Mouse (Mus musculus): ENCODE measurements at regions not wholly inside any gene's neighbourhood (a gene's known extent, or its start where the extent isn't known, plus 50 kb on each side); places are given as distances from the start of the nearest gene placed in this dataset.

DNA sequence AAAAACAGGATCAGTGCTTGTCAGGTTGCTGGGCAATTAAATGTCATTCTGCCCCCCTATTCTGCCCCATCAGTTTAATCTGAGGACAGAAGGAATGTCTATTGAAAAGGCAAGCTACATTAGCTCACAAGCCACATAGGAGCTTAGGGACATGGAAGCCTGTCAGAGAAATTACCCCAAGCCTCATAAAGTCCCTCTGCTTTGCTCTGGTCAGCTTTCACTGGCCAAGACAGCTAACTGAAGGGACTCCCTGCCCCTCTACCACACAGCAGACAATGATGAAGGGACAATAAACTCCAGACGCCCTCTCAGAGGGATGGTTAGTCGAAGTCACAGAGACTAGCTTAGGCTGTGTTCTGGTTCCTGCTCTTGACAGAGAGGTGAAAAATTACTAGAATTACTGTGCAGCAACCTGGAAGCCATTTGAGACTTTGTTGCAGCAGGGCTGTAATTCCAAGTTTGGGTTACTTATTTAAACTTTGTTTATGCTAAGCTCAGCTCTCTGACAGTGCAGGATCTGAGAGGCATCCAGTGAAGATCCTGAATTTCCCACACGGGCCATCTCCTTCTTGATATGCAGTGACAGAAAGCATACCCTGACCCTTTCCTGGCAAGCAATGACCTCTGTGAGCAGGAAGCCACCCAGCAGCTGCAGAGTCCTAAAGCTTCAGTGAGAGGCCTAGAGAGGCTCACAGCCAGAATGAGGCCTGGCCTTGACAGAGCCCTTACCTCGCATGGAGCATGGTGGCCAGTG, 95.2 kb upstream of the Tmtc1 start:
- DNase-seq (ENCODE audit: low spot score): no peak

DNA sequence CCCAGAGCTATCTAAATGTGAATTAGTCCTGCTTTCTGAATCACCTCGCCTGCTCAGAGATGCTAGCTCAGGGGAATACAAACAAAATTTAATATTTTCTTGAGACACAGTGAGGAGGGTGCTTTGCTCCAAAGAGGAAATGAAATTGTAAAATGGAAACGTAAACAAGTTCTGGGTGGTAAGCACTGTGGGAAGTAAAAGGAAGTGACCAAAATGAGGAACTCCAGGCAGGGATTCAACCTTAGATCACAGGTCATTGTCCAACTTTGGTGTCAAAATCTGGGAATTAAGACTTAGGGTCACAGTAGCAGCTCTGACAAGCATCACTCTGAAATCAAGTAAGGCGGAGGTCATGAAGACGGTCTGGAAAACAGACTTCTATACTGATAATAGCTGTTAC, 90.2 kb upstream of the Tmtc1 start:
- no peak for DNase-seq (ENCODE audit: low spot score)

DNA sequence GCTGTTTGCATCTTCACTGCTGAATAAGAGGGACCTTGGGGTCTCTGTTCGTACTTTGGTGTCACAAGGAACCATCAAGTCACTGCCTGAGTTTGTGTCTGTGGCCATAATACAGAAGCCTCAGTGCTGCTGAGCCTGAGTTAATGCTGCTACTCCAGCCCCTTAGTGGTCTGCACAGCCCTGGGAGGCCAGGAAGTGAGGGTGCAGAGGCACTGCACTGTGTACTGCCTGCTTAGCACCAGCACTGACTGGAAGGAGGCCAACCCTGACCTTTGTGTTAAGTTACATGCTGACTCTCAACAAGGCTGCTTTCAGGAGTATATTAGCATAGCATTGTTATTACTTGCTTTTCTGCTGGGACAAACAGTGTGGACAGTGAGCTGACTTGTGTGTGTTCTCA, 86.9 kb upstream of the Tmtc1 start:
- DNase-seq (ENCODE audit: low spot score): no peak

DNA sequence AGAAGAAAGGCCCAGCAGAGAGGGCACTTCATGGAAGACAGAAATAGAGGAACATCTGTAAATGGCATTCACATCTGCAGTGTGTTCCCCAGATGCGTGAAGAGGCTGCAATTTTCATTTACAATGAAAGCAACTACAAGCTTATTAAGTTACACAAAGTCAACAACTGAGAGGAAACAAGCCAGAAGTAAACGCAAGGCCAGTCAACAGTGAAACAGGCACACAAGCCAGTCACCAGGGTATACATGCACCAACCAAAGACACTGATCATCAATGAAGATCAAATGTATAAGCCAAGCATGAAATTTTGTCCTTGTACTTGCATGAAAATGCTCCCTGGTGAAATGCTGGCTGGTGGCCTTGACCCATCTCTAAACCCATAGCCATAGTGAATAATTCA, 84.4 kb upstream of the Tmtc1 start:
- no peak for DNase-seq (ENCODE audit: low spot score)

DNA sequence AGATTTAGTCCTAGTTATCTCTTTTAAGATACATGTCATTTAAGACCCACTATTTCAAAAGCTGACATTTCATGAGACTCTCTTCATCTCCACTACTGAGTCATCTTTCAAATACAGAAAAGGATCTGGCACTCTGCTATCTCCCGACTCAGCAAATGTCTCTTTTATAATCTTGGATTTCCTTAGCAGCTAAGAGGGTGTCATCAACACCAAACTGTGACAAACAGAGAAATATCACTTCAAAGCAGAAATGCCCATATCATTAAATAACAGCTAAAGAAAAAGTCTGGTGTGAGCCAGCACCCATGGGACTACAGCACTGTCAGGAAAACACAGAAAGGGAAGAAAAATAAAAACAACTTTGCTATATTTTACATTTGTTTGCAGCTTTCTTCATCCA, 78.7 kb upstream of the Tmtc1 start:
- DNase-seq (ENCODE audit: low spot score): no peak

DNA sequence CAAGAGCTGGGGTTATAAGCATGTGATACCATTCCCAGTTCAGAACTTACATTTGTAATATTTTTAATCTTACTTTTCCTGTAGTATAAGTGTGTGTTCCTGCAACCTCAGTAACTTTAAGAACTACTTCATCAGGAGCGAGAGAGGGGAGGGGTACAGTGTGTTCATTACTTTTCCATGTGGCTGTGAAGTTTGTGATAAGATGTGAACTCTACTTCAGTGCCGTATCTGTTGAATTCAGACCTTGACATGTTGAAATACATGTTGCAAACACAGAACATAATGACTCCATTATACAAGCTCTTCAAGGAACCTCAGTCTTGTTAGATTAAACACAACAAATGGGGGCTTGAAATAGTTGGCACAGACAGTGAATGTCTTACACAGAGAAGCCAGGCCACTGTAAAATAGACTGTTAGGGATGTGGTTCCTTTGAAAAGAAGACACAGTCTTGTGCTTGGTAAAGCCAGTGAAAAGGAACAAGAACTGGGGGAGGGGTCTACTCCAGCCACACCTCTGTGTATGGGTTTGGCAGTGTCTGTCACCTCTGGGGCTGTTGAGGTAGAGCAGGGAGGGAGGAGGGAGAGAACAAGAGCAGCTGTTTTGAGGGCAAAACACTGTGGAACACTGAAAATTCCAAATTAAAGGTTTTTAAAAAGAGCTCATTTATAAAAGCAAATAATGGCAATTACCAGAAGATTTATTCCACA, 73.5 kb upstream of the Tmtc1 start:
- DNase-seq (ENCODE audit: low spot score): no peak

DNA sequence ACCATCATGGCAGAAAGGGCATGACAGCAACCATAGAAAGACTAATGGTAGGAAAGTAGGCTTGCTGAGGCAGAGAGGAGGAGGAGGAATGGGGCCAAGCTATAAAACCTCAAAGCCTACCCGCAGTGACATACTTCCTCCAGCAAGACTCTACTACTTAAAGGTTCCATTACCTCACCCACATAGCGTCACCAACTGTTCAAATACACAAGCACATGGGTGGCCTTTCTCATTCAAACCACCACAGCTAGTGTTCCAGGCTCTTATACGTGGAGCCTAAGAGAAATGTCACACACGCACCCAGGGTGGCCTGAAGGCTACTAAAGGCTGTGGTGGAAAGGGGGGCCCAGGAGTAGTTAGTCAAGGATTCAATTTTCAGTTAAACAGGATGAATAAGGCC, 72.5 kb upstream of the Tmtc1 start:
- no peak for DNase-seq (ENCODE audit: low spot score)

DNA sequence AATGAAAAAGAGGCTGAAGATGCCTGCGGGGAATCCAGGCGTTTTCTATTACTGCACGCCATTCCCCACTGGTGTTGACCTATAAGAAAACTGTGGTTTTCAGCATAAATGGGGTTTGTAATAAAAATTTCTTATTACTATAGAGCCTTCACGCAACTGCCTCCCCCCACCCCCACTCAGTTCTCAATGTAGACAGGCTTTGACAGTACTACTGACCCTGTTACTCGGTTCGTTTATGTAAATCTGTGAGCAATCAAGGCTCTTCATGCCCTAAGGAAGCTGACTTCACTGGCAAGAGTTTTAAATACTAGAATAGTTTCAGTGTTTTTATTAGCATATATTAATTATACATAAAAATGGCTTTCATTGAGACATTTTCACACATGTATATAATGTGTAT, 70.9 kb upstream of the Tmtc1 start:
- DNase-seq (ENCODE audit: low spot score): no peak

DNA sequence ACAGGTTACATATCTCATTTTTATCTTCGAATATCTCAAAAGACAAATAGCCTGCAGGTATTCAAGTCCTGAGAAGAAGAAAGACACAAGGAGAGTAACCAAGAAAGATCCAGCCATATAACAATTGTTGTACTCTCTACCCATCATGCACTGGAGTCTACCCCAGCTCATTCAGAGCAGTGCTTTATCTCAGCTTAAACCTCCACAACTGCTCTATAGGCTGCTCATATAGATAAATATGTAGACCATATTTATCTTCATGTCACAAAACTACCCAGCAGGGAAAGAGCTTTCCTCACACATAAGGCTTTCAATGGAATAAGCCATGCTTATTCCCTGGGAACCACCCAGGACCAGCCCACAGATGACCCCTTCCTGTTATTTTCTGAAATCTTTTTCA, 70.5 kb upstream of the Tmtc1 start:
- DNase-seq (ENCODE audit: low spot score): no peak

DNA sequence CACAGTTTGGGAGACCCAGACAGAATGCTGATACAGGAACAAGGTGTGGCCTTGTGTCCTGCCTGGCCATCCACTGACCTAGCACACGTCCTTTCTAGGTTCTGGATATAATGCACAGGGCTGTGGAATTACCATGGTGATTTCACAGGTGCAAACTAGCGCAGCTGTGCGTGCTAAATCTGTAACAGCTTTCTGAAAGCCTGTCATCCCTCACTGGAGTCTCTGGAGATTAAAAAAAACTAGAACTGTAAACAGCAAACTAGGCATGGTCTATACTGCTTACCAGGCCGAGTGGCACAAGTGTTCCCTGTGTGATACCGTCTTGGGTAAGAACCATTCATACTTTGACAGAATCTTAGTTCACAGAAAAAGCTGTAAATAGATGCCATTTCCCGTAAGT, 69.9 kb upstream of the Tmtc1 start:
- no peak for DNase-seq (ENCODE audit: low spot score)

DNA sequence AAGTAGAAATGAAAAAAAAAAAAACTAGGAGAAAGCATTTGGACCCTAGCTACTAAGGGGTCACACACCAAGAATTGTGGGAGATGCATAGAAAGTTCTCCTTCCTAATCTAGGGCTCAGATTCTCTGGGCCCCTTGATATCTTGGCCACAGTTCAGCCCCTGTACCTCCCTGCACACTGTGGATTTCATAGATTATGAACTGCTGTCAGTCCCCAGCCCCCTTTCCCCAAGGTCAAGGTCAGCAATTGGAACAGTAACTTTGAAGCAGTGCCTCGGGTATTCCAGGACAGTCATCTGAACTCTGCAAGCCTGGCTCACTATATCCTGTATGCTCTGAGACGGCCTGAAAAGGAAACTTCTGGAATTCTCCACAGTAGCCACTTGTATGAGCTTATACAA, 68.9 kb upstream of the Tmtc1 start:
- no peak for DNase-seq (ENCODE audit: low spot score)

DNA sequence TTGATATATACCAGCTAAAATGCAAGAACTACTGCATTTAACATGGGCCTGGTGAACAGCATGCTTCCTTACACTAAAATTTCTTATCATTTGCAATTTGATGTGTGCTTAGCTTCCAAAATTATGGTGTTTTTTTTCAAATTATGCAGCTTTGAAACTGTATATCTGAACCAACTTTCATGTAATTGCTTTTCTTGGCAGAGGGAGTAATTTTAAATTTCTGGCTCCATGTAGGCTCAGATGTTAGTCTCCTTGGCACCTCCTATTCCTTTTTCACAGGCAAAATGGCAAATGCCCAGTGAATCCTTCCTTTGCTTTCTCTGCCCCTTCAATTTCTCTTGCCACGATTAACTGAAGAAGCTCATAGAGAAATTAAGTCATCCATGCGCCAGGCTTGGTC, 61.1 kb upstream of the Tmtc1 start:
- no peak for DNase-seq (ENCODE audit: low spot score)

DNA sequence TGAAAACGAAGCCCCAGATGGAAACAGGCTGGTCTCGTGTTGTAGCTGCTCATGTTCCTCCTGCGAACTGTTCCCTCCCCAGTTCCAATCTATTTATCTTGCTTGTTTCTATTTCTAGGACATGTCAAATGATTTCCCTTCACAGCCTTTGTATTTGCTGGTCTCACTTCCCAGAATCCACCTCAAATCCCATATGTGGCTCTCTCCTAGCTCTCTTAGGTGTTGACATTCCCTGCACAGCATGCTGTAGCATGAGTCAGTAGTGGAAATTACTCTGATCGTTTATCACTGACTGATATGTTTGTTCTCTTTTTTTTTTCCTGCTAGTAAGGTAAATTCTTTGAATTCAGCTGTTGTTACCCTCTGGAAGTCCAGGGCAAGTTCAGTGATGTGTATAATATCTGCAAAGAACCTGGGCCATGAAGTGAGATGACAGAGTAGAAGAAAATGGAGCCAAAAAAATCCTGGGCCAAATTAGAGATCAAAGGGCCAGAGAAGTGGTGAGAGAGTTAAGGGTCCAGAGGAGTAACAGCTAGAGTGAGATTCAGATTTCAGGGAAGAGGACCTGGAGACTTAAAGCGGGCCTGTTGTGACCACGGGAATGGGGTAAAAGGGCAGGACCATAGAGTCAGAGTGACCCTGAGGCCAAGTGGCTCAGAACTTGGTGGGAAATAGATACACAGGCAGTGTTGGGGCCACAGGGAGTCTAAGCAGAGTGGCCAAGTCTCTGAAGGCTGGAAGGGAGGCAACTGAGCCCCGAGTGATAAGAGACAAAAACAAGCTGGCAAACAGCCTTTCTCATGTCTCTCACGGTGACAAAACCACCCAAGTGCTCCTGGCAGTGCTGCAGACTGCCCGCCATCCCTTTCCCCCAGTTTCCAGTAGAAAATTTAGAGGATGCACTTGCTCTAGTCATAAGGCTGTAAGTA, 56.3 kb upstream of the Tmtc1 start:
- no peak for DNase-seq (ENCODE audit: low spot score)

Data from testis, postnatal 10 days (tissue).